9 mouse cellular contexts compared by ENCODE assay signal in the genomic region with DNA sequence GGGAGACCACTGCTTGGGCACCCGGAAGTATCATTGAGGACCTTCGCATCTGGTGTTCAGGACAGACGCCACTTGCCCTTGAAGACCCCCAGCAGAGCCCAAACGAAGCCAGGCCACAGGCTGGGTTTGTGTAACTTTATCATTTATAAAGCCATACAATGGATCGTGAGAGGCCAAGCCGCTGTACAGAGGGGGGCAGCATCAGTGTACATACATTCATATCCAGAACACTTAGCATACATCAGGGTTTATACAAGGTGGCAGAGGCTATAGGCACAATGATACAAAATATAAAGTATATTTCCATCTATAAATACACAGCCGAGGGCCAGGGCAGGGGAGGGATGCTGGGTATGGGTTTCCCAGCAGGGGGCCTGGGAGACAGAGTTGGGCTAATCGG.
DNase-seq lines count a peak whose midpoint lies in the region; TF ChIP-seq lines count a peak whose summit lies in the region.
"Had no signal": no experiment of that assay in that cellular context is flagged by ENCODE, and none has a peak within 500 bp of the region (broad histone marks: within the 10 kb centered on the region; RNA-seq: fewer than 3 reads in every experiment).

No protein-coding gene starts in this region.

- H3K27me3 ChIP-seq in kidney, adult 2 months (replicated peaks; ENCODE audit: control insufficient read depth, insufficient read depth, low read length) = no peaks in the 10 kb centered on the region
- H3K27me3 ChIP-seq: neural tube, embryonic 13.5 days had no signal

- TF ChIP-seq POLR2A in kidney, adult 2 months (IDR thresholded peaks at IDR 0.05; ENCODE audit: low read depth, low read length) = no peak

- DNase-seq in adrenal gland, adult 2 months = peak; percentile 3
- DNase-seq in adrenal gland, postnatal 25 days = no peak
- peak; percentile 2 for DNase-seq in kidney, adult 2 months
- no peak for DNase-seq in kidney, adult 11 months
- DNase-seq in lung, postnatal 14 days = peak; percentile 5
- DNase-seq in lung, postnatal 10 days = no peak
- peak; percentile 16 for DNase-seq in urinary bladder, adult 2 months (ENCODE audit: low spot score)
- DNase-seq in urinary bladder, postnatal 25 days (ENCODE audit: low spot score) = no peak

- H3K4me1 ChIP-seq in kidney, adult 2 months (ENCODE audit: control insufficient read depth, insufficient read depth, low read length) = 0 out of 2 replicates have a peak, but pooled peaks cover 3% of the 10 kb centered on the region

- WGBS in kidney, adult 2 months = 75% methylated on average over 8 of the region's 8 CpGs

- no peak overlapping the region for H3K27ac ChIP-seq in kidney, adult 2 months (ENCODE audit: insufficient read depth, low read depth, low read length)
- H3K27ac ChIP-seq: neural tube, embryonic 13.5 days had no signal

- no peak for TF ChIP-seq CTCF in kidney, adult 2 months (conservative IDR thresholded peaks at IDR 0.05; ENCODE audit: insufficient read depth, insufficient read length, low read depth, low read length)

- peaks cover 9% of the 10 kb centered on the region; the same call in 1 of the 2 replicates for H3K36me3 ChIP-seq in kidney, adult 2 months (ENCODE audit: control insufficient read depth, insufficient read depth, low read length)
- H3K36me3 ChIP-seq: neural tube, embryonic 13.5 days had no signal

- H3K4me3 ChIP-seq in kidney, adult 2 months (ENCODE audit: insufficient read depth, low read depth, low read length) = no peak overlapping the region
- H3K4me3 ChIP-seq: neural tube, embryonic 13.5 days had no signal

Comparison
In these comparisons a context has a peak if more than half of its experiments do, and no peak if none do; other contexts are left out.
1. DNase-seq: peak in adrenal gland, adult 2 months (single experiment), kidney, adult 2 months (single experiment), lung, postnatal 14 days (single experiment) and urinary bladder, adult 2 months (single experiment); none in adrenal gland, postnatal 25 days (single experiment), kidney, adult 11 months (single experiment), lung, postnatal 10 days (single experiment) and urinary bladder, postnatal 25 days (single experiment).